Mouse (Mus musculus) monocyte, adult 5-6 weeks (primary cell): Measurements from ENCODE around the gene AA467197. TPM values are rescaled to one million over a fixed set of nuclear protein-coding genes. Genes with fewer than 3 reads are reported as not detected.

ENCODE experiments used
- ATAC-seq: fragments of 153-309, 156-312 bp; replicated peaks from 2 replicates; pipeline ENCODE4 v1.8.0; 2017; ENCODE audit warnings: mild to moderate bottlenecking; ENCODE audit not compliant: low TSS enrichment, insufficient number of reproducible peaks, severe bottlenecking, poor library complexity, low FRiP score
- total RNA-seq: library from RNA; stranded (forward); fragments of 200-1000, 200-491, 200-594 nt; gene quantifications from 3 replicates; pipeline ENCODE4 v1.2.3, GENCODE M21; 2017

AA467197 gene
- total RNA-seq, 1 experiment from 2014 or later, result not detected

- ATAC-seq, result peak; percentile 78
Measured at GRCm38 (mm10) chr2:122681379-122682137, 44.8 kb downstream of the AA467197 start.

GRCm38 (mm10) chr2:122682520-122682919 lies 45.7 kb downstream of the AA467197 start:
- ATAC-seq, result no peak

- no peak for ATAC-seq
Measured at GRCm38 (mm10) chr2:122683641-122684040, 46.9 kb downstream of the AA467197 start.

GRCm38 (mm10) chr2:122686665-122687064 lies 49.9 kb downstream of the AA467197 start:
- no peak for ATAC-seq

Other genes with a start within 250 kb of the AA467197 start
- 49.1 to 75.5 TPM (median 56.6 TPM) in 3 replicates for gene Slc28a2, start 210.5 kb upstream of the AA467197 start, total RNA-seq
- gene Gm14085, start 152.0 kb upstream of the AA467197 start, total RNA-seq, result 0.29 to 1.1 TPM in 2 of 3 replicates, not detected in the other
- gene Gatm, start 25.7 kb upstream of the AA467197 start, total RNA-seq, result 0.75 to 0.97 TPM (median 0.95 TPM) in 3 replicates
- 1.1 to 3.7 TPM (median 1.6 TPM) in 3 replicates for gene Slc30a4, start 65.7 kb downstream of the AA467197 start, total RNA-seq
- 20.4 to 28.0 TPM (median 27.2 TPM) in 3 replicates for gene Bloc1s6, start 101.5 kb downstream of the AA467197 start, total RNA-seq
- gene Sqor, start 128.3 kb downstream of the AA467197 start, total RNA-seq, result 82.6 to 132 TPM (median 121 TPM) in 3 replicates